Mouse (Mus musculus) large intestine, adult 2 months (tissue): ENCODE measurements around the gene Katnbl1. TPM values are rescaled to one million over a fixed set of nuclear protein-coding genes. Genes with fewer than 3 reads are reported as not detected.
"Not testable (repeated sequence)": the region's sequence is repeated elsewhere in the genome, so short reads cannot be mapped to it uniquely, and the experiment has no call there.

ENCODE experiments used
- DNase-seq: peaks from one replicate; pipeline ENCODE4 v3.0.0-alpha.2; 2012; ENCODE audit warnings: low read depth, low spot score
- WGBS: fragments of 180-500 bp; shearing (Covaris S2); methylation state at CpG from one replicate; pipeline ENCODE4 v1.1.7; 2018; 5-methylcytosine and 5-hydroxymethylcytosine counted together
- polyA plus RNA-seq: library from polyadenylated mRNA; depleted of rRNA; stranded (reverse); fragments of >200 nt; gene quantifications from 2 replicates; pipeline ENCODE4 v1.2.3, GENCODE M21; 2012

Katnbl1 gene
- polyA plus RNA-seq, 1 experiment = 2.2 TPM

GRCm38 (mm10) chr2:112391346-112392000 is 12.5 kb downstream of the Katnbl1 start:
- DNase-seq = no peak
- WGBS = 85% methylated on average over 4 of the region's 4 CpGs

GRCm38 (mm10) chr2:112392689-112393088 is 13.7 kb downstream of the Katnbl1 start:
- no peak for DNase-seq
- WGBS = 83% methylated on average over 1 of the region's 1 CpGs

DNA sequence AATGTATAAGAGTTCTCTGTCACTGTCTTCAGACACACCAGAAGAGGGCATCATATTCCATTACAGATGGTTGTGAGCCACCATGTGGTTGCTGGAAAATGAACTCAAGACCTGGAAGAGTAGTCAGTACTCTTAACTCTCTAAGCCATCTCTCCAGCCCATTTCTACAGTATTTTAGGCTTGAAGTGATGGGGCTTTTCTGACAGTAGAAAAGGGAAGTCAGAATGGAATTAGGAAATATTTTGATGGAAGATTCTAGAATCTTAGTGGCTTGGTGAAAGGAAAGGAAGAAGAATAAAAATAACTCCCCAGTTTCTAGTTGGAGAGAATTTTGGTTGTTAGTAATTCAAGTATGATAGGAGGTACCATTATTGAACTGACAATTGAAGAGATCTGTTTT is 14.9 kb downstream of the Katnbl1 start:
- no peak for DNase-seq

GRCm38 (mm10) chr2:112396649-112397048 is 17.6 kb downstream of the Katnbl1 start:
- no peak for DNase-seq
- WGBS = 16% methylated on average over 1 of the region's 1 CpGs

DNA sequence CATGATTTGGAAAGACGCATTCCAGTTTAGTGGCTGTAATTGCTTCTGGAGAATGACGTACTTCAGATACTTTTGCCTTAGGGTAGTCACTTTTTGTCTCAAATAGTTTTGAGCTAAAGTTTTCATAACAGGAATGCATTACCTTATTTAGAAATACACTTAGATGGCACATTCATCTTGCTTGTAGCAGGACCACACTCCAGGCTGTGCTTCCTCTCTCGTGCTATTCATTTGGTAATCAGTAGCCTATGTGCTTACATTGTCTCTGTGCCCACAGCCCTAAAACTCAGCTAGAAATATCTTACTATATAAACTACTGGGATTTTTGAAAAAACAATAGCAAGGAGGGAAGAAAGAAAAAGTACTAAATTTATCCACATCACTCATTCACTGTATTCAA is 28.0 kb downstream of the Katnbl1 start:
- DNase-seq = no peak

DNA sequence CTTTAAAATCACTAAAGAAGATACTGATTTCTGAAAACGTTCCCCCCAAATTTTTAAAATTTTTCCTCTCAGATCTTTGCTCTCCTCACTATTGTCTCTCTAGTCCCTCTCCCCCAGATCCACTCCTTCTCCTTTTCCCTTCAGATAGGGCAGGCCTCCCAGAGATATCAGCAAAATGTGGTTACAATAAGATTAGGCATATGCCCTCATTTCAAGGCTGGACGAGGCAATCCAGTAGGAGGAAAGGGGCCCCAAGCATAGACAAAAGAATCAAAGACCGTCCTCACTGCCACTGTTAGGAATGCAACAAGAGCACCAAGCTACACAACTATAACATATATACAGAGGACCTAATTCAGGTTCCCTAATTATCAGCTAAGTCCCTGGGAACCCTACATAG is 46.3 kb downstream of the Katnbl1 start:
- DNase-seq = no peak
- WGBS = 79% methylated on average over 3 of the region's 3 CpGs

More for the DNA sequence above, 28.0 kb downstream of the Katnbl1 start:
- WGBS = 80% methylated on average over 3 of the region's 3 CpGs

- DNase-seq = not testable (repeated sequence)
- 92% methylated on average over 3 of the region's 3 CpGs for WGBS
These were observed 49.5 kb downstream of the Katnbl1 start for GRCm38 (mm10) chr2:112428534-112428933.

DNA sequence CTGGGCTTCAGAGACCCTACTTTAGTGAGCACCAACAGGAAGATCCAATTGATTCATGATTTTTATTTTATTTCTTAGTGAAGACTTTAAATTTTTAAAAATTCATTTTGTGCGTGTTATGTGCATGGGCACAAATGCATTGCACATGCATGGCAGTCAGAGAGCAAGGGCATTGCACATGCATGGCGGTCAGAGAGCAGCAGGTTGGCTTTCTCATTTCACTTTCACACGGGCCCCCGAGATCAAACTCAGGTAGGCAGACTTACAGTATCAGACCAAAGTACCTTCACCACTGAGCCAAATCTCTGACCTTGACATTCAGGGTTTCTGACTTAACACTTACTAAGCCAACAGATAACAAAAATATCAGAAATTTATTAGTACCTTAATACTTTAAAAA is 50.7 kb downstream of the Katnbl1 start:
- no peak for DNase-seq
- WGBS = 81% methylated on average over 4 of the region's 4 CpGs

DNA sequence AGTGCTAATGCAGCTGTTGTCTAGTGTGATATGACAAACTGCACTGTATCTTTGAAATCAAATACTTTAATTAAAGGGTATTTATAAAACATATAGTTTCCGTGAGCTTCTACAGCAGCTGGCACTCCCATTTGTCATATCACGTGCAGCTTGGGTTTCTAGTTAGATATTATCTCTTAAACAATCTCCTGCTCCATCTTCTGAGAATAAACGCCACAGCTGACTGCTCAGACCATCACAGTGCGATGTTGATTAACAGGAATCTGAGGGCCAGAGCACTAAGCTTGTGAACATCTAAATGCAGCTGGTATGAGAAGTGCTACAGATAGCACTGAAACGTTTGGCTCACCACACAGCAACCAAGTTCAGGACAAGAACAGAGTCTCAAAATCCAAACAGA is 51.4 kb downstream of the Katnbl1 start:
- 40% methylated on average over 5 of the region's 5 CpGs for WGBS
- no peak for DNase-seq

- 84% methylated on average over 2 of the region's 2 CpGs for WGBS
- DNase-seq = no peak
These were observed 53.5 kb downstream of the Katnbl1 start for GRCm38 (mm10) chr2:112432523-112432922.

DNA sequence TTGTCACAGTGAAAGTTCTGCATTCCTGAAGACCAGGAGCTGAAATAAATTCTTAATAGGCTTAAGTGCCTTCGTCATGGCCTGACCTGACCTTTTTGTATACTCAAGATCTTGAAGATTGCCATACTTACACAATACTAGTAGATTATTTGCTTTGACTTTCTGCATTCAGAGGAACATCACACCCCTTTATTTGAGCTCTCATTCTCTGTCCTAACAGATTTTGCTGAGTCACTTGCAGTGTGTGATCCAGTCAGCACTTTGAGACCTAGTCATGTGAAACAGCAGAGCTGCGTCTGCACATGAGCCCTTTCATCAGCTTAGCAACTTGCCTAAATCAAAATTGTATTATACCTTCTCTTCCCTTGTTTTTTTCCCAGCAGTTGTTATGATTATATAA is 54.3 kb downstream of the Katnbl1 start:
- 37% methylated on average over 2 of the region's 2 CpGs for WGBS
- no peak for DNase-seq

DNA sequence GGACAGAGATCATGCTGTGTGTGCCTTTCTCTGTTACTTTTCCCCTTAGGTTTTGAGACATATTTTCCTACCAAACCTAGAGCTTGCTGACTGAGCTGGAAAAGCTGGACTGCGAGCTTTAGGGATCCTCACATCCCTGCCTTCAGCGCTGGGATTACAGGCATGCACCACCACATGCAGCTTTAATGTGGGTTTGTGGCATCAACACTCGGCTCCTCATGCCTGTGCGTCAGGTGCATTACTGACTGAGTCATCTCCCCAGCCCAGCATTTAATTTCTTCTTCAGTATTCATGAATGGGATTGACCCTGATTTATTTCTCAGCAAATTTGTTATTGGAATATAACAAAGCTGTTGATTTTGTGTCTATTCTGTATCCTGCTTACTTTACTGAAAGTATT is 57.3 kb downstream of the Katnbl1 start:
- WGBS = 74% methylated on average over 4 of the region's 4 CpGs
- DNase-seq = no peak

DNA sequence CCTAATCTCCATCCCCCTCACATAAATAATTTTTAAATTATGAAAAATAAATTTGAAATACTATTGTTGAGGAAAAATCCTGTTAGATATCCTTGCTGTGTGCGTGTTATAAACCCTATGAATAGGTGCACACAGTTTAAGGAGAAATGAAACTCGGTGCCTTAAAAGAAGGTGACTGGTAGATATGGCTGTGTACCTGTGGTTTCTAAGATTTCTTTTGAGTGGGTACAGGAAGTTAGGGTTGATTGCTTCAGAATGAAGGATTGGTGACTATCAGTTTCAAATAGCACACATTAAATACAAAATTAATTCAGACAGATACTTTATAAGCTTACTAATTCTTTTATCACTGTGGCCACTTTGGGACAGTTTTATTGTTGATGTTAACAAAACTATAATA is 58.6 kb downstream of the Katnbl1 start:
- 79% methylated on average over 2 of the region's 2 CpGs for WGBS
- no peak for DNase-seq

GRCm38 (mm10) chr2:112443491-112443890 is 64.5 kb downstream of the Katnbl1 start:
- 57% methylated on average over 2 of the region's 2 CpGs for WGBS
- no peak for DNase-seq

DNA sequence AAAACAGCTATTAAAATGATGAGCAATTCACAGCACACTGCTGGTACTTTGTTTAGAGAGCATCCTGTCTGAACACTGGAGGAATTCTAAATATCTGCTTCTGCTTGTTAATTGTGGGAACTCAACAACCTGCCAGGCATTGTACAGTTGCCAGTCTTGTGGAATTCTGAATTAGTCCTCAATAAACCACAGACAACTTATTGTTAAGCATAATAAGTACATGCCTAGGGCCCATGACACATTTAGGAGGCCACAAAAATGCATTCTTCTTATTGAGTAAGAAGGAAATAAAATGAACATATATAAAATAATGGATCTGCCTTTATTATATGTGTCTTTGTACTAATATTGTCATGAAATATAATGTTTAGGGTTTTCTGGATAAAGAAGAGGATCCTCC is 66.5 kb downstream of the Katnbl1 start:
- no peak for DNase-seq

DNA sequence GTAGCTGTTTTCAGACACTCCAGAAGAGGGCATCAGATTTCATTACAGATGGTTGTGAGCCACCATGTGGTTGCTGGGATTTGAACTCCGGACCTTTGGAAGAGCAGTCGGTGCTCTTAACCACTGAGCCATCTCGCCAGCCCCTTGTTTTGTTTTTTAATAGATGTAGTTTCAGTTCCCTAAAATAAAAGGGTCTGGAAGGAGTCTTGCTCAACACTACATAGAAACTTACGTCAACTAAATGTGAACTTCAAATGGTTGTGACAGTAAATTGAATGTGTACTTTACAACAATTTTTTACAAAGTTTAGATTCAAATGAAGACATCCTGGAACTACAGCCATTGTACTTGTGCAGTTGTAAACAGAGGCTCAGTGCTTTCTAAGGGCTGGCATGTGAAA is 69.0 kb downstream of the Katnbl1 start:
- WGBS = 62% methylated on average over 4 of the region's 4 CpGs
- not testable (repeated sequence) for DNase-seq

DNA sequence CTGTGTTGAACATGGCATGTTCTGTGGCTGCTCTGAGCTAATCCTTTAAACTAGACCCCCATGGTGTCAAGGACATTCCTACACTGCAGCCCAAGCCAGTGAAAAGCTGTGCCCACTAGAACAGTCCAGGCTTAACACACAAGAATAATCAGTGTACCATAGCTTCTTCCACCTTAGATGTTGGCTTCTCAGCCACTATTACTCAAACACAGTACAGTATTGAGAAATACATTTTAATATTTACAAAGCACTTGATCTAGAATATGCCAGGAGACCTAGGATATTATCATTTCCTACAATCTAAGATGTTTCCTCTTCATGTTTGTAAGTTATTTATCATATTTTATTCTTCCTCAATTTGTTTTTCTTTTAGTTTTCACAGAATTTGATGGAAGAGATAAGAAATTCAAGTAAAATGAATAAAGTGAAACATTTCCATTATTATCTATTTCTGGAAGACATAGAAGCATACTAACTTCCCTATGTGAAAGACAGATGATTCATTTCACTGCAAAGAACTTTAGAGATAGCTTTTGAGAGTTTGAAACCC is 69.6 kb downstream of the Katnbl1 start:
- no peak for DNase-seq

DNA sequence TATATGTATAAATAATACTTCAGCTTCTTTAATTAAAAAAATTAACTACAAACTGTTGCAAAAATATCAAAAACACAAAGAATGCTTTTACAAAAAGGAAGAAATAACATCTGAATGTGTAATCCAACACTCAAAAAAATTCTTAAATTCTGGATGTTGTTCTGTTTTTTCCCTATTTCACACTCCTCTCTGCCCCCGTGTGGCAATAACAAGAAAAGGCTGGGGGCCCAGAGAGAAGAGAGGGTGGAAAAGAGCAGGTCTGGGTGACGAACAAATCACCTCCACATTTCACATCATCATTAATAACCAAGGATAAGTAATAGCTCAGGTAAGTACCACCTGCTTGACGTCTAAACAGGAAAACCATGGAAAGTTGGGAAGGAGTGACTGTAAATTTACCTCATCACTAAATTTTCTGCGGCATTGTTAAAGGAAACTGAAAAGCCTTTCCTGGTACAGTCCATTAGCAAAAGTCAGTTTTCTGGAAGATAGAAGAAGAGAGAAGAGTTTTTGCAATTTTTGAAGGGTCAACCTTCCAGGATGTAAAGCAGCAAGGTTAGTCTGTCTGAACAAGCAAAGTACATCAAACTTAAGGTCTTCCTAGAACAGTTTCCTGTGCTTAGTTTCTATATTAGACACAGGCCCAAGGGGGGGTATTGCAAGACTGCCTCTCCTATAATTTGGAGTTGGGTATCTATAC is 70.7 kb downstream of the Katnbl1 start:
- DNase-seq = no peak
- 26% methylated on average over 4 of the region's 4 CpGs for WGBS

- DNase-seq = not testable (repeated sequence)
These were observed 73.5 kb downstream of the Katnbl1 start for GRCm38 (mm10) chr2:112452513-112452912.

DNA sequence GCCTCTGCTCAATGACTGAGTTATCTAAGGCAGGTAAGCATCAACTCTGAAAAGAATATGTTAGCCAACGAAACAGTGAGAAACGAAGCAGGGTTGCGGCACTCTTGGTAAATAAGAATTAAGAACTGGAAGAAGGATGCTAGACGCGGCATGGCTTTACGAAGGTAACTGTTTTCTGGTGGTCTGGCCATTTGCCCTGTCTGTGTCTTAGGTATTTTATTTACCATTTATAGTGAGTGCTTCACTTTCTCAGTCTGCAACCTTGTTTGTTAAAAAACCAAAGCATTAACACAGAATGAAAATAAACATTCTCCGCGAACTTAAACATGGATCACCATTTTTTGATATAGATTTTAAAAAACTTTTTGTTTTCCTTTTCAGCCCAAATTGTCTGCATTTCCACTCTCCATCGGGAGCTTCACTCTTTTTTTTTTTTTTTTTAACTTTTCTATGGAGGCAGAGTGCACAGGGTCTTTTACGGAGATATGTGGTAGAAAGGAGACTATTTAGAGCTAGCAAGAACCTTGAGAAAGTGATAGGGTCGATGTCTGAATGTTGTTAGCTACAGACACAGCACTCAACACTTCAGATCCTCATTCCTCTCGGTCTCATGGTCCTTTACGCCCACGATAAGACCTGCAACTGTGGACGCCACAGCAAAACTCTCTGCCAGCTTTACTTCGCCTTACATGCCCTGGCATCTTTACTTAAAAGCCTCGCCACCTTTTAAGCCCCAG is 75.3 kb downstream of the Katnbl1 start:
- WGBS = 28% methylated on average over 17 of the region's 17 CpGs
- DNase-seq = no peak
